Mouse (Mus musculus) forebrain, embryonic 15.5 days (tissue): ENCODE results near the gene Impdh2. TPM values are rescaled to one million over a fixed set of nuclear protein-coding genes. Genes with fewer than 3 reads are reported as not detected.
A peak's percentile ranks its signal among the peaks of the same experiment; 100 is the strongest.

ENCODE experiments used
- ATAC-seq: fragments of 200-750 bp; cut with Nextera tagmentation; replicated peaks from 2 replicates; pipeline ENCODE4 v1.8.0; 2017; ENCODE audit warnings: mild to moderate bottlenecking, moderate TSS enrichment, moderate library complexity
- H3K27ac ChIP-seq: fragments of 300-500 bp; sonication (generic); replicated peaks from 2 replicates; pipeline ENCODE4 v1.5.1; 2015; ENCODE audit warnings: mild to moderate bottlenecking, inconsistent platforms
- H3K27me3 ChIP-seq: fragments of 300-500 bp; sonication (generic); 2 replicates; pipeline ENCODE4 v1.6.1; 2015; ENCODE audit warnings: inconsistent platforms
- H3K36me3 ChIP-seq: fragments of 300-500 bp; sonication (generic); 2 replicates; pipeline ENCODE4 v1.6.1; 2015; ENCODE audit warnings: mild to moderate bottlenecking, inconsistent platforms
- H3K4me1 ChIP-seq: fragments of 300-500 bp; sonication (generic); 2 replicates; pipeline ENCODE4 v1.6.1; 2015; ENCODE audit warnings: inconsistent platforms
- H3K4me2 ChIP-seq: fragments of 300-500 bp; sonication (generic); replicated peaks from 2 replicates; pipeline ENCODE4 v1.6.1; 2015; ENCODE audit warnings: mild to moderate bottlenecking, inconsistent platforms
- H3K4me3 ChIP-seq: fragments of 300-500 bp; sonication (generic); 2 replicates; pipeline ENCODE4 v1.5.1; 2015; ENCODE audit warnings: mild to moderate bottlenecking, inconsistent platforms
- H3K9ac ChIP-seq: fragments of 300-500 bp; sonication (generic); replicated peaks from 2 replicates; pipeline ENCODE4 v1.6.1; 2015; ENCODE audit warnings: mild to moderate bottlenecking, inconsistent platforms
- H3K9me3 ChIP-seq: fragments of 300-500 bp; sonication (generic); 2 replicates; pipeline ENCODE4 v1.6.1; 2016; ENCODE audit warnings: inconsistent platforms
- WGBS: fragments of 180-500 bp; shearing (Covaris S2); methylation state at CpG from one replicate; pipeline ENCODE4 v1.1.7; 2015; ENCODE audit warnings: mixed read lengths; 5-methylcytosine and 5-hydroxymethylcytosine counted together
- polyA plus RNA-seq: library from polyadenylated mRNA; unstranded; fragments of >200 nt; fragmentation: Nextera tagmentation; extraction: Ambion mirVana; gene quantifications from 2 replicates; pipeline ENCODE4 v1.2.1, GENCODE M21; 2015

Gene Impdh2
- polyA plus RNA-seq, 1 experiment from 2014 or later = 117 TPM

DNA sequence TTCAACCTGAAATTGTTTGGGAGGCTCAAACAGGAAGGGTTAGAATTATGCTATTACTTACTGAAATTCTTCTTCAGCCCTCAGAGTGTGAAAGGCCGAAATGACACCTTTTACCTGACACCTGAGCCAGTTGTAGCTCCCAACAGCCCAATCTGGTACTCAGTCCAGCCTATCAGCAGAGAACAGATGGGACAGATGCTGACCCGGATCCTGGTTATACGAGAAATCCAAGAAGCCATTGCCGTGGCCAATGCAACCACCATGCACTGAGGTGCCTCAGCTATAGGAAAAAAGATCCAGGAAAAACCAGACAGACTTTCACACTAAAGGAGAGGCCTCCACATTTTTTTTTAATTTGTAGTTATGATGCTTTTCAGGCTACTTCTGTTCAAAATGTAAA is 917 bp upstream of the Impdh2 start:
- peaks cover 65% of the 10 kb centered on the region for H3K36me3 ChIP-seq

DNA sequence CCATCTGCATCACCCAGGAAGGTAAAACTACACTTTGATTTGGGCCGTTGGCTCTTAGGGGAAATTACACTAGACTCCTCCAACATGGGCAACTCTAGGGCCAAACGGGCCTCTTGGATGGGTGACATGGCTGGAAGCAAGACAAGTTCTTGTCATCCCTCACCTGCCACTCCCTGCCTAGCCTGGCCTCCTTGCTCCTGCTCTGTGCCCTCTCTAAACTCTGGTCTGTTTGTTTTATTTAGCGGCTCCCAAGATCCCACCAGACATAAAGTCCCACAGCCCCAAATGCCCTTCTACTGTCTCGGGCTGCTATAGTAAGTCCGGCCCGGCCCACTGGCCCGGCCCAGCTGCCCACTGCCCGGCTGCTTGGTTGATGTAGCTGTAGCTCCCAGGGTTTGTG is 3.6 kb downstream of the Impdh2 start:
- no peak overlapping the region for H3K4me3 ChIP-seq
- no peak for ATAC-seq
- 91% methylated on average over 8 of the region's 8 CpGs for WGBS
- H3K9ac ChIP-seq = no peak overlapping the region
- H3K4me2 ChIP-seq = no peak overlapping the region
- no peak overlapping the region for H3K27ac ChIP-seq
- peaks cover 36% of the 10 kb centered on the region for H3K4me1 ChIP-seq
- no peaks in the 10 kb centered on the region for H3K9me3 ChIP-seq
- H3K27me3 ChIP-seq = no peaks in the 10 kb centered on the region
- H3K36me3 ChIP-seq = peaks cover 43% of the 10 kb centered on the region

More for the DNA sequence above, 917 bp upstream of the Impdh2 start:
- Histone ChIP-seq H3K4me2 (no peak overlapping the region), H3K27me3 (no peaks in the 10 kb centered on the region), H3K9me3 (no peaks in the 10 kb centered on the region), H3K27ac (no peak overlapping the region), H3K9ac (no peak overlapping the region), H3K4me1 (peaks cover 14% of the 10 kb centered on the region), H3K4me3 (no peak overlapping the region)
- 95% methylated on average over 4 of the region's 4 CpGs for WGBS
- ATAC-seq = no peak

DNA sequence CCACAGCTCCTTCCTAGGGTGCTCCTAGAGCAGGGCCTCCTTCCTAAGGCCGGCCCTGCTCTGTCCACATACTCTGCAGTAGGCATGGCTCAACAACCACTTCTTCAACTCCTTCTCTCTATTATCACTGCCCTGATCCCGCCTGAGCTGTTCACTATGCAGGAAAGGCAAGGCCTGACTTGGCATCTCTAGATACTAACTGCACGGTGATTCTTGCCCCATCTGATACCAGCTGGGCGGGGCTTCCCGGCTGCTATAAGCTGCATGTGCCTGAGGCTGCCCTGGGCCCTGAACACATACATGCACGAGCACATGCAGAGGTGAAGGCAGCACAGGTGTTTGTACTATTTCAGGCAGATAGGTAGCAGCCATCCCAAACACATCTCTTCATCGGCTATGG is 4.0 kb downstream of the Impdh2 start:
- no peak overlapping the region for H3K9ac ChIP-seq
- no peak overlapping the region for H3K27ac ChIP-seq
- H3K4me2 ChIP-seq = no peak overlapping the region
- 89% methylated on average over 7 of the region's 7 CpGs for WGBS
- H3K4me3 ChIP-seq = no peak overlapping the region
- no peak for ATAC-seq
- no peaks in the 10 kb centered on the region for H3K9me3 ChIP-seq
- H3K4me1 ChIP-seq = peaks cover 41% of the 10 kb centered on the region
- peaks cover 38% of the 10 kb centered on the region for H3K36me3 ChIP-seq
- H3K27me3 ChIP-seq = no peaks in the 10 kb centered on the region

DNA sequence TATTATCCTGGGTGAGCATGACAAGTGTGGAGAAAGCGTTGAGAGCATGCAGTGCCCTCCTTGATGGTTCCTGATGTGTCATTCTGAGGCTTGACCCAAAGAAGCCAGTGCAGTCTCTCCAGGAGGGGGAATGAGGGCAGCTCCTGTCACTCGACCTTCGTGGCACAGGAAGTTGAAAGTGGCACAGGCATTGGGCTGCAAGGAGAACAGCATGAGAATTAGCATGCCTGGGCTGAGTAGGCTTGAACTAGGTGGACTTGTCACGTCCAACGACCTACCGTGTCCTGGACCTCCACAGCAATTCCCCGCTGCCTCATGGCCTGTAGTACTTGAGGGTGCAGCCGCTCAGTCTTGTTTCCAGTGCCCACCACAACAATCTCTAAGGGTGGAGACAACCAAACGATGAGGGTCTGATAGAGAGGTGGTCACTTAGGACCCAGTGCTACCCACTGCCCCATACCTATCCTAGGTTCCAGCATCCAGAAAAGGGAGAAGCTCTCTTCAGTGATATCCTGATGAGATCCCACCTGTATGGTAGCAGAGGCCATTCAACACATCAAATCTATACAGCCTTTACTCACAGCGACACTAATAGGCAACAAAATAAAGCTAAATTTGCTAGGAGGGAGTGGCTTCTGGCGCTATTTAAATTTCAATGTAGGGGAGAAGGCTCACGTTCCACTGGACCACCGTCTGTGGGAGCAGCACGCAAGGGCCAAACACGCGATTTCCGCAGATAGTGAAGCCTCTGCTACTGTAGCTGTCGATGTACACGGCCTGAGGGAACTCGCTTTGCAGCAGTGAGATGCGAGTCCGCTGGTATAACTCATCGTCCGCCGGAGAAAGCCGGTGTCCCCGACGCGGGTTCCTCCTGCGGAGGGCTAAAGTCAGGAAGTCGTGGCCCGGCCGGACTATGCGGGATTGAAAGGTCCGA is 6.1 kb downstream of the Impdh2 start:
- Histone ChIP-seq H3K36me3 (peaks cover 38% of the 10 kb centered on the region), H3K27me3 (no peaks in the 10 kb centered on the region), H3K4me2 (peak overlapping the region; percentile 98), H3K27ac (peak overlapping the region; percentile 99), H3K9me3 (no peaks in the 10 kb centered on the region), H3K4me1 (peaks cover 53% of the 10 kb centered on the region), H3K4me3 (peak overlapping the region; percentile 80), H3K9ac (peak overlapping the region; percentile 86)
- ATAC-seq = no peak
- WGBS = 12% methylated on average over 35 of the region's 35 CpGs

DNA sequence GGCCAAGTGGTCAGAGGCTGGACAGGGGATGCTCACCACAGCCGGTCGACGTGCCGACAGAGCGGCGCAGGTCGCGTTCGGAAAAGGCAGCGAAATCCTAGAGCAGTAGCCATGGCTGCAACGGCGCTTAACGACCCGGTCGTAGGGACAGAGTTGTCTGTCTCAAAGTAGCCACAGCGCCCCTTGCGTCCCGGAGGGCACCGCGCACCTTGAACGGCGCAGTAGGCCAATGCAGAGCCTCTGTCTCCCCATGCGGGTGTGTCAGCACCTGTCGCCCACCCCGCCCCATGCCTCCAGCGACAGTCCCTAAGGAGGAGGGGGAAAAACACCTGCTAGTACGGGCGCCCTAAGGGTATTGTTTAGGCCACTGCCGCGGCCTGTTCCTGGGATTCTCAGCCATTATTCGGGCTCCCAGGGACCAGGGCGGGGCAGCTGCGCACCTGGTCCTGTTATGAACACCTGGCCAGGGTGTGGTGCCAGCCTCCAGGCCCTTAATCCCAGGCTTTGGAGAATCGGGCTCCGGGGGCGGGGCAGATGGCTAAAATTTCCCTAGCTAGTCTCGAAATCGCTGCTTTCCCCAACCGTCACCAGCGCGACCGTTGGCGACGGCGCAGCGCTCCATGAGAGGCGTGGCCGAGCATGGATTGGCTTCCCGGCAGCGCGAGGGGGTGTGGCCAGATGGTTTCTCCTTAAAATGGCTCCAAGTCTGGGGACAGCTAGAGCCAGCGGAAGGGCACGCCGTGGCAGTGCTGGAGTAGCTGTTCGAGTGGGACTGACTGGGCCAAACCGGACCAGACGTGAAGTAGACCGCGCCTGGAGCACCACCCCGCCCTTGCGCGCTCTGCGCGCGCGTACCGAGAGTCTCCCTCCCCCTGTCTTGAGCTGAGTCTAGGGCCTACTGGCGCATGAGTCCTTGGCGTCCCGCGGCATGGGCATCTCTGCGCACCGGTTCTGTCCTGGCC is 7.0 kb downstream of the Impdh2 start, which contains the start of gene Ndufaf3:
TSS of gene Ndufaf3 (minus strand) at position 620 of the 962 bp plus-strand sequence.
- under 1% methylated on average over 72 of the region's 73 CpGs for WGBS
- H3K4me3 ChIP-seq = peak within 1 kb of the TSS; percentile 80
- H3K4me2 ChIP-seq = peak within 1 kb of the TSS; percentile 98
- peak within 1 kb of the TSS; percentile 86 for H3K9ac ChIP-seq
- peaks cover 45% of the 10 kb centered on the region for H3K4me1 ChIP-seq
- peak; percentile 87 for ATAC-seq
- H3K27ac ChIP-seq = peak within 1 kb of the TSS; percentile 99
- H3K27me3 ChIP-seq = no peaks in the 10 kb centered on the region
- no peaks in the 10 kb centered on the region for H3K9me3 ChIP-seq
- H3K36me3 ChIP-seq = peaks cover 42% of the 10 kb centered on the region

DNA sequence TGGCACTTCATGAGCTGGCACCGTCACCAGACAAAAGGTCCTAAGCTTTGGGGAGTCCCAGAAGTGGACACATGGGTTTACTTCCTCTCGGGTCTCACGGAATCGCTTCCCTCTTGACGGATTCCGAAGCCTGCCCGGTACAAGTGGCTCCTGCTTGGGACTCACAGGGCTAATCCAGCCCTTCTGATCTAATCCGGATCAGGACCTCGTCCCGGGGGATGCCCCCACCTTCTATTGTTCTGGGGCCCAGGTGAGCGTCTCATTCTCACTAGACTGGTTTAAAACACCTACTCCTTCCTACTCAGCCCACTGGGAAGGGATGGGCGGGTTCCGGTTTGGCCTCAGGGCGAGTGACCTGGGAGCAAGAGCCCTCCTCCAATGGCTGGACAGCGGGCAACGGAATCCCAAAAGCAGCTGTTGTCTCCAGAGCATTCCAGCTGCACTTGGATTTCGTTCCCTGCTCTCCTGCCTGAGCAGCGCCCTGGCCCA is 7.9 kb downstream of the Impdh2 start:
- Histone ChIP-seq H3K9ac (peak overlapping the region; percentile 86), H3K27me3 (no peaks in the 10 kb centered on the region), H3K4me3 (peak overlapping the region; percentile 80), H3K27ac (peak overlapping the region; percentile 99), H3K9me3 (no peaks in the 10 kb centered on the region), H3K36me3 (peaks cover 47% of the 10 kb centered on the region), H3K4me1 (peaks cover 45% of the 10 kb centered on the region), H3K4me2 (peak overlapping the region; percentile 98)
- WGBS = 10% methylated on average over 18 of the region's 18 CpGs
- no peak for ATAC-seq

DNA sequence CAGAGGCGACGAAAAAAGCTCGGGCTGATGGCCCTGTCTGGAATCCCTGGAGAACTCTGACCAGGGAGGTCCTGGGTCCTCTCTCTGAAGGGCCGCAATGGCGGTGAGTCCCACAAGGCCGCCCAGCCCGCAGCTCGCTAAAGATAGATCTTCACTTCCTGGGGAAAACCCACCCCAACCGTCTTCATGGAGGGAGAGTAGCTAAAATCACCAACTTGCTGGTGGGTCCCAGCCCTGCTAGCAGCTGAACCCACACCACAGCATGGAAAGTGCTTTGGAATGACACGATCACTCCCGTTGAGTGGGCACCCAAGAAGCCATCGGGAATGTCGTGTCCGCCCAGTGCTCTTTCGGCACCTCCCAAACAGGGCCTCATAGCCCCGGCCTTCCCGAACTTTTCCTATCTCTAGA is 8.4 kb downstream of the Impdh2 start:
- Histone ChIP-seq H3K4me1 (peaks cover 45% of the 10 kb centered on the region), H3K27me3 (no peaks in the 10 kb centered on the region), H3K9me3 (no peaks in the 10 kb centered on the region), H3K4me2 (0 out of 2 replicates have a peak overlapping the region, but pooled peaks have one; percentile 98), H3K27ac (no peak overlapping the region), H3K9ac (no peak overlapping the region), H3K4me3 (peak overlapping the region; percentile 80), H3K36me3 (peaks cover 48% of the 10 kb centered on the region)
- no peak for ATAC-seq
- WGBS = 80% methylated on average over 17 of the region's 17 CpGs

DNA sequence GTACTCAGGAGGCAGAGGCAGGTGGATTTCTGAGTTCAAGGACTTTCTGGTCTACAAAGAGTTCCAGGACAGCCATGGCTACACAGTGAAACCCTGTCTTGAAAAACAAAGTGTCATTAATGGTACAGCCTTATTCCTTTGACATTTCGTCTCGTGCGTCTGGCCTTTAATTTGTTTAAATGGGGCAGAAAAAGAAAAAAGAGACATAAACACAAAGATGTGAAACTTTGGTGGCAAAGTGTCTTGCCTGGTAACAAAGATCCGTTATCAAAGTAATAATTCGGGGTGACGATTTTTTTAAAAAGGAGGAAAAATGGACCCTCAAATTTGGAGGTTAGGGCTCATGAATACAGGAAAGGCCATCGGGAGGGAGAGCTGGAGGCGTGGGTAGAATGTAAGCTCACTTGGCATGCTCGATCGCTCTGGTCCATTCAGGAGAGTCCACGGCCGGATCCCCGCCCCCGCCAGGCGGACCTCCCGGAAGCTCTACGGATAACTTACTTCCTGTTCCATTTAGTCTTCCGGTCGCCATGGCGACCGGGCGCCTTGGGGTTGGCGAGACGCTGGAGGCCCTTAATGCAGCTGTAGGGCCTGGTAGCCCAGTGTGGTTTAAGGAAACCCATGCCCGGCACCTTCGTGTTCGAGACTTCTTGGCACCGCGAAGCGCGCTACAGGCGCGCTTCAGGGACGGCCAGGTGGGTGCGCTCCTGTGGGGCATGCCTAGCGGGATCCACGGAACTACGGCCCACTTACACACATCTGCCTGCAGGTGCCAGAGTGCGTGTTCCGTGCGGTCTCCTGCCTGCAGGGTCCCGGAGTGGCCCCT is 9.5 kb downstream of the Impdh2 start, which contains the start of gene Dalrd3:
TSS of gene Dalrd3 (plus strand) at position 506 of the 826 bp plus-strand sequence.
- H3K27ac ChIP-seq = peak within 1 kb of the TSS; percentile 64
- H3K4me3 ChIP-seq = peak within 1 kb of the TSS; percentile 62
- 5% methylated on average over 42 of the region's 42 CpGs for WGBS
- H3K27me3 ChIP-seq = no peaks in the 10 kb centered on the region
- H3K36me3 ChIP-seq = peaks cover 38% of the 10 kb centered on the region
- peak; percentile 65 for ATAC-seq
- no peaks in the 10 kb centered on the region for H3K9me3 ChIP-seq
- peaks cover 56% of the 10 kb centered on the region for H3K4me1 ChIP-seq
- peak within 1 kb of the TSS; percentile 58 for H3K9ac ChIP-seq
- peak within 1 kb of the TSS; percentile 98 for H3K4me2 ChIP-seq

DNA sequence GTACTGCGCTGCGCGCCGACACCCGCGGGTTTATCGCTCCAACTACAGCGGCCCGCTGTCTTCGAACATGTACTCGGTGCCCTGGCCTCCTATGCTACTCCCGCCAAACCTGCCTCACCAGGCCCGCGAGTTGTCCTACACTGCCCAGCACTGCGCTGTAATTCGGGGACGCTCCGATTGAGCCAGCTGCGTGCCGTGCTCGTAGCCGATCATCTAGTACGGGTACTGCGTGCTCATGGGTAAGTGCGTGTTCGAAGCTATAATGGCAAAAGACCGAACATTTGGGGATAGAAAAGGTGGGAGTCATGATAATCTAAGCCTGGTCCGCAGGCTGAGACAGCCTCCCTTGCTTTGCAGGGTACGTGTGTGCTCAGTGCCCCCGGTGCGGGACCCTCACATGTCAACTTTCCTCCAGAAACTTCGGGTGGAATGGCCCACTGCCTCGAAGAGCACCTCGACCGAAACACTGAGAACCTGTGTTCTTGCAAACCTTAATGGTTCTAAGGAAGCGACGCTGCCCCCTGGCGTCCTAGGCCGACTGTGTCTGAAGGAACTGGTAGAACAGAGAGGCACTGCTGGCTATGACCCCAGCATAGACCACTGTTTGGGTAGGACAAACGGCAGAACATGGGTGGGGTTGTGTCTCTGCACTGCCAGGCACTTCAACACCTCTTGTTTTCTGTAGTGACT is 10.3 kb downstream of the Impdh2 start:
- H3K27me3 ChIP-seq = no peaks in the 10 kb centered on the region
- peaks cover 64% of the 10 kb centered on the region for H3K4me1 ChIP-seq
- H3K36me3 ChIP-seq = peaks cover 39% of the 10 kb centered on the region
- WGBS = 2% methylated on average over 40 of the region's 40 CpGs
- peak overlapping the region; percentile 93 for H3K4me2 ChIP-seq
- peak overlapping the region; percentile 58 for H3K9ac ChIP-seq
- H3K27ac ChIP-seq = peak overlapping the region; percentile 64
- H3K4me3 ChIP-seq = peak overlapping the region; percentile 62
- no peaks in the 10 kb centered on the region for H3K9me3 ChIP-seq
- ATAC-seq = no peak; the same call in 1 of the 2 replicates

DNA sequence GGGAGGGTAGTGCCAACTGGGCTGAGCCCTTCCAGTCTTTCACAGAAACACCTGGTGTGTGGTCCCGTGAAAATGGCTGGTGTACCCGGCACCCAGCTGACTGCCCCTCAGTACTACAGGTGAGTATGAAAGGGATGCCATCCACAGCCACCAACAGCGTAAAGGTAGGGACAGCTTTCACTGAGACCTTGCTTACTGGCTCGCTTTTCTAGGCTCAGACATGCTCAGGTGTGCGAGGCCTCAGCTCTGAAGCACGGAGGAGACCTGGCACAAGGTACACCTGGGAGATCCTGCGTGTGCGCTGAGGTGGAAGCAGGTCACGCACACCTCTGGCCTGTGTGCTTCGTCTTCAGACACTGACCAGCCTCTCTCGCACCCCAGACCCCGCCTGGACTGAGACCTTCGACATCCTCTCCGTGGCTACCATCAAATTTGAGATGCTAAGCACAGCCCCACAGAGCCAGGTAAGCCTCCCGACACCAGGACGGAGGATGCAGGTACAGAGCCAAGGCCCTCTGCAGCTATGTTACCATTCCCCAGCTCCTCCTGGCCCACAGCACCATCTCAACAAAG is 11.4 kb downstream of the Impdh2 start:
- Histone ChIP-seq H3K27me3 (no peaks in the 10 kb centered on the region), H3K27ac (no peak overlapping the region), H3K4me2 (no peak overlapping the region), H3K9ac (no peak overlapping the region), H3K4me3 (no peak overlapping the region), H3K4me1 (peaks cover 65% of the 10 kb centered on the region), H3K9me3 (no peaks in the 10 kb centered on the region), H3K36me3 (peaks cover 35% of the 10 kb centered on the region)
- ATAC-seq = no peak
- 93% methylated on average over 16 of the region's 16 CpGs for WGBS
